Comparison of ENCODE assay signal across 7 mouse cellular contexts in the genomic region with DNA sequence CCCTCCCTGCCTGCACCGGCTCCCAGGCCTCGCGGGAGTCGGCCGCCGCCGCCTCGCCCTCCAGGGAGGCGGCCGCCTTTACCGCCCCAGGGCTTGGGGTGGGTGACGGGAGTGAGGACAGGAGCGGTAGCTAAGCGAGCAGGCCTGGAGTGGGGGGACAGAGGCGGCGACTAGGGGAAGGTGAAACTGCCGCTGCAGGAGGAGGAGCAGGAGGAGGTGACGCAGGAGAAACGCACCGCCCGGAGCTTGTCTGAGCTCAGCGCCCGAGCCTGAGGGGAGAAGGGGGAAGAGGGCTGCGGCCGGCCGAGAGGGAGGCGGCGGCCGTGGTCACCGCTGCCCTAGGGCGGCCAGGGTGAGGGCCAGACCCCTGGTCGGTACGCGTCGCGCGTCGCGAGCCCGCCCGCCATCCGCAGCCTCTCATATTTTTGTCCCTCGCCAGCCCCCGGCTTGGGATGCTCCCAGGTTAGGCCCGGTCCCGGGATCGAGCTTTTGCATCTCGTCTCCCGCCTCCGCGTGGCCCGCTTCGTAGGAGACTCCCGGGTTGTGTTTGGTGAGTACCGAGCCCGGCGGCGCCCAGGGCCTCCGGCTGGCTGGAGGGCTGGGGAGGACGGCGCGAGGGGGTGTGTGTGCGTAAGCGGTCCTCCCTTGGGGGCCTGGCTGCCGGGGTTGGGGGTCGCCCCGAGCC. TPM values are rescaled to one million over a fixed set of nuclear protein-coding genes. Genes with fewer than 3 reads are reported as not detected.
DNase-seq lines count a peak whose midpoint lies in the region; ATAC-seq and TF ChIP-seq lines count a peak whose summit lies in the region.

No protein-coding gene starts in this region.

- H3K36me3 ChIP-seq in embryonic facial prominence, embryonic 11.5 days (replicated peaks; ENCODE audit: control insufficient read depth, insufficient read depth, low read depth, low read length): no peaks in the 10 kb centered on the region
- no peaks in the 10 kb centered on the region; the same call in 1 of the 2 replicates for H3K36me3 ChIP-seq in kidney, adult 2 months (ENCODE audit: control insufficient read depth, insufficient read depth, low read length)
- H3K36me3 ChIP-seq in limb, embryonic 12.5 days: no peaks in the 10 kb centered on the region
- H3K36me3 ChIP-seq in midbrain, embryonic 14.5 days (ENCODE audit: control insufficient read depth, insufficient read depth, low read length): no peaks in the 10 kb centered on the region

- peak overlapping the region; percentile 89 for H3K27ac ChIP-seq in embryonic facial prominence, embryonic 11.5 days (replicated peaks; ENCODE audit: low read depth, low read length)
- H3K27ac ChIP-seq in kidney, adult 2 months (ENCODE audit: insufficient read depth, low read depth, low read length): peak overlapping the region; percentile 88
- peak overlapping the region; percentile 95 for H3K27ac ChIP-seq in limb, embryonic 12.5 days
- H3K27ac ChIP-seq in midbrain, embryonic 14.5 days (replicated peaks; ENCODE audit: low read depth, low read length): peak overlapping the region; percentile 95

- DNase-seq in adrenal gland, postnatal 10 days: peak; percentile 78
- peak; percentile 57 for DNase-seq in embryonic facial prominence, embryonic 11.5 days (ENCODE audit: low spot score)
- peak; percentile 72 to 81 for DNase-seq in heart, adult 18-20 months
- DNase-seq in kidney, adult 2 months: peak; percentile 77
- peak; percentile 63 for DNase-seq in midbrain, embryonic 14.5 days
- DNase-seq in spleen, adult 18-20 months: peak; percentile 62 to 70

- ATAC-seq in embryonic facial prominence, embryonic 11.5 days (replicated peaks; ENCODE audit: insufficient number of reproducible peaks, low FRiP score, low TSS enrichment, low read depth): peak; percentile 30; the same call in 1 of the 2 replicates
- ATAC-seq in limb, embryonic 12.5 days (ENCODE audit: insufficient number of reproducible peaks, insufficient read depth, low FRiP score, low TSS enrichment, low read depth): peak; percentile 35; the same call in 1 of the 2 replicates
- peak; percentile 15 for ATAC-seq in midbrain, embryonic 14.5 days (ENCODE audit: low FRiP score, low TSS enrichment)

- H3K4me3 ChIP-seq in embryonic facial prominence, embryonic 11.5 days (ENCODE audit: low read depth, low read length): peak overlapping the region; percentile 67
- H3K4me3 ChIP-seq in kidney, adult 2 months (ENCODE audit: insufficient read depth, low read depth, low read length): peak overlapping the region; percentile 87
- H3K4me3 ChIP-seq in limb, embryonic 12.5 days (replicated peaks): peak overlapping the region; percentile 66
- H3K4me3 ChIP-seq in midbrain, embryonic 14.5 days (replicated peaks; ENCODE audit: low read depth, low read length): peak overlapping the region; percentile 66

- H3K9me3 ChIP-seq in embryonic facial prominence, embryonic 11.5 days (replicated peaks; ENCODE audit: control insufficient read depth, low read length): no peaks in the 10 kb centered on the region
- H3K9me3 ChIP-seq in limb, embryonic 12.5 days: no peaks in the 10 kb centered on the region
- H3K9me3 ChIP-seq in midbrain, embryonic 14.5 days (ENCODE audit: control insufficient read depth, low read length): no peaks in the 10 kb centered on the region

- 6% methylated on average over 27 of the region's 67 CpGs for WGBS in embryonic facial prominence, embryonic 11.5 days
- WGBS in kidney, adult 2 months: under 1% methylated on average over 59 of the region's 67 CpGs
- 18% methylated on average over 58 of the region's 67 CpGs for WGBS in limb, embryonic 12.5 days
- 21% methylated on average over 61 of the region's 67 CpGs for WGBS in midbrain, embryonic 14.5 days

- H3K4me1 ChIP-seq in embryonic facial prominence, embryonic 11.5 days (ENCODE audit: control insufficient read depth, insufficient read depth, low read length): no peaks in the 10 kb centered on the region
- no peaks in the 10 kb centered on the region for H3K4me1 ChIP-seq in kidney, adult 2 months (ENCODE audit: control insufficient read depth, insufficient read depth, low read length)
- no peaks in the 10 kb centered on the region for H3K4me1 ChIP-seq in limb, embryonic 12.5 days (replicated peaks)
- no peaks in the 10 kb centered on the region for H3K4me1 ChIP-seq in midbrain, embryonic 14.5 days (ENCODE audit: control insufficient read depth, insufficient read depth, low read length)

- TF ChIP-seq POLR2A in kidney, adult 2 months (IDR thresholded peaks at IDR 0.05; ENCODE audit: low read depth, low read length): no peak

- no peak for TF ChIP-seq CTCF in kidney, adult 2 months (conservative IDR thresholded peaks at IDR 0.05; ENCODE audit: insufficient read depth, insufficient read length, low read depth, low read length)

- H3K4me2 ChIP-seq in embryonic facial prominence, embryonic 11.5 days (ENCODE audit: low read depth, low read length): no peak overlapping the region; the same call in 1 of the 2 replicates
- peak overlapping the region; percentile 54 for H3K4me2 ChIP-seq in limb, embryonic 12.5 days
- H3K4me2 ChIP-seq in midbrain, embryonic 14.5 days (ENCODE audit: low read length): peak overlapping the region; percentile 62

- H3K27me3 ChIP-seq in embryonic facial prominence, embryonic 11.5 days (ENCODE audit: control insufficient read depth, insufficient read depth, low read length): no peaks in the 10 kb centered on the region
- no peaks in the 10 kb centered on the region for H3K27me3 ChIP-seq in kidney, adult 2 months (replicated peaks; ENCODE audit: control insufficient read depth, insufficient read depth, low read length)
- peaks cover 27% of the 10 kb centered on the region for H3K27me3 ChIP-seq in limb, embryonic 12.5 days
- H3K27me3 ChIP-seq in midbrain, embryonic 14.5 days (ENCODE audit: control insufficient read depth, insufficient read depth, low read length): no peaks in the 10 kb centered on the region

- peak overlapping the region; percentile 80 for H3K9ac ChIP-seq in embryonic facial prominence, embryonic 11.5 days (replicated peaks; ENCODE audit: low read length)
- H3K9ac ChIP-seq in limb, embryonic 12.5 days (replicated peaks): peak overlapping the region; percentile 85
- peak overlapping the region; percentile 81 for H3K9ac ChIP-seq in midbrain, embryonic 14.5 days (replicated peaks; ENCODE audit: low read length)

RNA-seq across cellular contexts. Expression of a gene that starts 0.6 kb away (rescaled TPM):
- 100 to 1,000 TPM; 133 to 149 TPM for total RNA-seq in adrenal gland, postnatal 10 days (2021)
- polyA plus RNA-seq in embryonic facial prominence, embryonic 11.5 days (2014; fragmentation: Nextera tagmentation; extraction: Ambion mirVana): 53.5 and 61.4 TPM in 2 replicates
- total RNA-seq in heart, adult 18-20 months (2021): 100 to 1,000 TPM; 152 to 163 TPM
- 13.3 and 18.9 TPM in 2 replicates for polyA plus RNA-seq in kidney, adult 2 months (2012; rRNA removed)
- polyA plus RNA-seq in limb, embryonic 12.5 days (2016; fragmentation: Nextera tagmentation; extraction: Ambion mirVana): 47.4 and 48.5 TPM in 2 replicates
- 89.4 and 119 TPM in 2 replicates for polyA plus RNA-seq in midbrain, embryonic 14.5 days (2014; fragmentation: Nextera tagmentation; extraction: Ambion mirVana)

Comparison
In these comparisons a context has a peak if more than half of its experiments do, and no peak if none do; other contexts are left out.
1. Peak in every context shown above with its lines: DNase-seq, ATAC-seq, H3K4me3 ChIP-seq and H3K27ac ChIP-seq.